Mouse (Mus musculus) G1E (cell line): ENCODE measurements around the gene Ccr6.

Experiments used
- CTCF ChIP-seq: IDR thresholded peaks from 2 replicates; pipeline ENCODE4 v1.5.1; 2012; ENCODE audit warnings: low read depth, low read length, inconsistent platforms, mixed read lengths
- GATA1 ChIP-seq: IDR thresholded peaks from 2 replicates; pipeline ENCODE4 v1.6.1; 2012; ENCODE audit warnings: borderline replicate concordance, low read length, inconsistent platforms, mixed read lengths
- GATA2 ChIP-seq: IDR thresholded peaks from 2 replicates; pipeline ENCODE4 v1.6.1; 2012; ENCODE audit warnings: low read depth, low read length, inconsistent platforms, borderline replicate concordance
- POLR2AphosphoS5 ChIP-seq: IDR thresholded peaks from 2 replicates; pipeline ENCODE4 v1.6.1; 2012; ENCODE audit warnings: low read depth, low read length, inconsistent platforms; ENCODE audit not compliant: insufficient replicate concordance
- TAL1 ChIP-seq: conservative IDR thresholded peaks from 2 replicates; pipeline ENCODE4 v1.6.1; 2012; ENCODE audit warnings: low read depth, low read length, inconsistent platforms, mixed read lengths

- TF ChIP-seq GATA1 (no peak), TAL1 (no peak), CTCF (no peak), POLR2AphosphoS5 (no peak), GATA2 (no peak)
Observed at GRCm38 (mm10) chr17:8232089-8232488, 3.8 kb upstream of the Ccr6 start.
